Mouse (Mus musculus) intestine, postnatal 0 days (tissue): ENCODE results near the gene Cox10. TPM values are rescaled to one million over a fixed set of nuclear protein-coding genes. Genes with fewer than 3 reads are reported as not detected.

Experiments
- ATAC-seq: fragments of 200-750 bp; cut with Nextera tagmentation; 2 replicates; pipeline ENCODE4 v1.8.0; 2017; ENCODE audit warnings: mild to moderate bottlenecking, moderate TSS enrichment, moderate library complexity
- H3K27ac ChIP-seq: fragments of 300-500 bp; sonication (generic); 2 replicates; pipeline ENCODE4 v1.5.1; 2014; ENCODE audit warnings: mild to moderate bottlenecking, low read depth, low read length, moderate library complexity
- H3K27me3 ChIP-seq: fragments of 300-500 bp; sonication (generic); replicated peaks from 2 replicates; pipeline ENCODE4 v1.6.1; 2014; ENCODE audit warnings: low read length, mixed read lengths; ENCODE audit not compliant: control insufficient read depth, insufficient read depth
- H3K36me3 ChIP-seq: fragments of 300-500 bp; sonication (generic); 2 replicates; pipeline ENCODE4 v1.6.1; 2014; ENCODE audit warnings: mild to moderate bottlenecking, moderate library complexity; ENCODE audit not compliant: control insufficient read depth, insufficient read depth
- H3K4me1 ChIP-seq: fragments of 300-500 bp; sonication (generic); replicated peaks from 2 replicates; pipeline ENCODE4 v1.6.1; 2014; ENCODE audit warnings: antibody characterized with exemption, low read length, mixed read lengths; ENCODE audit not compliant: control insufficient read depth, insufficient read depth
- H3K4me2 ChIP-seq: fragments of 300-500 bp; sonication (generic); replicated peaks from 2 replicates; pipeline ENCODE4 v1.6.1; 2014; ENCODE audit warnings: low read depth, mild to moderate bottlenecking, moderate library complexity
- H3K4me3 ChIP-seq: fragments of 300-500 bp; sonication (generic); 2 replicates; pipeline ENCODE4 v1.5.1; 2014; ENCODE audit warnings: low read depth, low read length
- H3K9ac ChIP-seq: fragments of 300-500 bp; sonication (generic); 2 replicates; pipeline ENCODE4 v1.6.1; 2014; ENCODE audit warnings: mild to moderate bottlenecking, low read depth, low read length
- H3K9me3 ChIP-seq: fragments of 300-500 bp; sonication (generic); 2 replicates; pipeline ENCODE4 v1.6.1; 2016; ENCODE audit warnings: mixed run types; ENCODE audit not compliant: control insufficient read depth
- CTCF ChIP-seq: sonication (generic); IDR thresholded peaks from 2 replicates; pipeline ENCODE4 v1.5.1; 2016; ENCODE audit warnings: low read depth, mild to moderate bottlenecking, control low read depth, antibody characterized with exemption, moderate library complexity
- WGBS: fragments of 180-500 bp; shearing (Covaris S2); extraction: QIAGEN DNeasy Blood & Tissue Kit; methylation state at CpG from one replicate; pipeline ENCODE4 v1.1.7; 2014; 5-methylcytosine and 5-hydroxymethylcytosine counted together
- polyA plus RNA-seq: library from polyadenylated mRNA; unstranded; fragments of >200 nt; fragmentation: Nextera tagmentation; extraction: Ambion mirVana; gene quantifications from 2 replicates; pipeline ENCODE4 v1.2.1, GENCODE M21; 2015

Cox10 gene
- polyA plus RNA-seq, 1 experiment from 2014 or later, result 21.4 TPM

DNA sequence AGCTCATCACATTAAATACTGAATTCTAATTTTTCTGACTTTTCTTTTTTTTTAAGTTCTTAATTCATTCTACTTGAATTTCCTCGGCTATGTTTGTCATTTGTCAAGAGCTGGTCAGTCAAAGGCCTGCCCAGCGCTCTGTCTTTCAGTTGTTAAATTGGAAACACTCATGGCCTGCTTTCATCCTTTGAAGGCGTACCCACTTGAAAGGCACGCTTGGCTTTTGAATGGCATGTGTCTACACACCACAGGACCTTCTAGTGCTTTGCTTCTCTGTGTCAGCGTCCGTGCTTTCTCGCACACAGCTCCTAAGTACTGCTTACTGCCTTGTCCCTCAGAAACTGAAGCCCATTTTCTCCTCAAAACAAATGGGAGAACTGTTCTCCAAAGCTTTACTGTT, 38.0 kb downstream of the Cox10 start:
- no peak overlapping the region for H3K4me2 ChIP-seq
- no peaks in the 10 kb centered on the region for H3K9me3 ChIP-seq
- ATAC-seq, result no peak
- no peak overlapping the region for H3K27ac ChIP-seq
- H3K36me3 ChIP-seq, result peaks cover 9% of the 10 kb centered on the region; the same call in 1 of the 2 replicates
- H3K4me1 ChIP-seq, result no peaks in the 10 kb centered on the region
- no peak overlapping the region for H3K4me3 ChIP-seq
- TF ChIP-seq CTCF, result no peak
- H3K27me3 ChIP-seq, result no peaks in the 10 kb centered on the region
- no peak overlapping the region for H3K9ac ChIP-seq
- WGBS, result 91% methylated on average over 7 of the region's 7 CpGs

- no peaks in the 10 kb centered on the region for H3K4me1 ChIP-seq
- H3K9ac ChIP-seq, result no peak overlapping the region
- no peak overlapping the region for H3K4me2 ChIP-seq
- 23% methylated on average over 1 of the region's 1 CpGs for WGBS
- TF ChIP-seq CTCF, result no peak
- no peak overlapping the region for H3K4me3 ChIP-seq
- H3K27ac ChIP-seq, result no peak overlapping the region
- H3K9me3 ChIP-seq, result no peaks in the 10 kb centered on the region
- H3K27me3 ChIP-seq, result no peaks in the 10 kb centered on the region
- peaks cover 6% of the 10 kb centered on the region; the same call in 1 of the 2 replicates for H3K36me3 ChIP-seq
- ATAC-seq, result no peak
Observed at GRCm38 (mm10) chr11:64039600-64039999, 39.7 kb downstream of the Cox10 start.

GRCm38 (mm10) chr11:64037471-64038125, 41.7 kb downstream of the Cox10 start:
- Histone ChIP-seq H3K27me3 (no peaks in the 10 kb centered on the region), H3K9ac (no peak overlapping the region), H3K9me3 (no peaks in the 10 kb centered on the region), H3K4me2 (no peak overlapping the region), H3K36me3 (peaks cover 3% of the 10 kb centered on the region; the same call in 1 of the 2 replicates), H3K4me1 (no peaks in the 10 kb centered on the region), H3K27ac (no peak overlapping the region), H3K4me3 (no peak overlapping the region)
- WGBS, result 75% methylated on average over 15 of the region's 15 CpGs
- ATAC-seq, result no peak
- no peak for TF ChIP-seq CTCF

DNA sequence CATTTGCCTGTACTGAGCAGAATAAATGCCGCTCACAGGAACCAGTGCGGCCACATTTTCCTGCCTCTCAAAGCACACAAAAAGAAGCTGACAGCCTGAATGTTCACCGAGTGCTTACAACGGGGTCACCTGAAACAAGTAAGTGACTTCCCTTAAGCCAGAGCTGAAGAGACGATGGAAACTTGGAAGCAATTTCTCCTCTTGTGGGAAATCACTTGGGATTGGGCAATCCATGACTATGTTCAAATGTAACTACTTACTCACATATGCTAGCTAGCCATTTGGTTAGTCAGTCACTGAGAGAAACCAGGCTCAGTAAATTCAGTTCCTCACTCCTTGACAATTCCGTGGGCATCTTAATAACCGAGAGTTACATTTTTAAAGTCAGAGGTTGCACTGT, 43.0 kb downstream of the Cox10 start:
- no peak overlapping the region for H3K4me2 ChIP-seq
- no peak overlapping the region for H3K27ac ChIP-seq
- H3K4me3 ChIP-seq, result no peak overlapping the region
- no peaks in the 10 kb centered on the region for H3K4me1 ChIP-seq
- no peak for TF ChIP-seq CTCF
- no peaks in the 10 kb centered on the region for H3K36me3 ChIP-seq
- H3K9ac ChIP-seq, result no peak overlapping the region
- 63% methylated on average over 7 of the region's 7 CpGs for WGBS
- no peaks in the 10 kb centered on the region for H3K27me3 ChIP-seq
- no peaks in the 10 kb centered on the region for H3K9me3 ChIP-seq
- no peak for ATAC-seq

- no peaks in the 10 kb centered on the region for H3K27me3 ChIP-seq
- no peak overlapping the region for H3K9ac ChIP-seq
- H3K36me3 ChIP-seq, result no peaks in the 10 kb centered on the region
- no peak overlapping the region for H3K27ac ChIP-seq
- WGBS, result 89% methylated on average over 4 of the region's 4 CpGs
- H3K4me2 ChIP-seq, result no peak overlapping the region
- TF ChIP-seq CTCF, result no peak
- H3K9me3 ChIP-seq, result no peaks in the 10 kb centered on the region
- no peak overlapping the region for H3K4me3 ChIP-seq
- no peak for ATAC-seq
- H3K4me1 ChIP-seq, result no peaks in the 10 kb centered on the region
Observed at GRCm38 (mm10) chr11:64035709-64036108, 43.6 kb downstream of the Cox10 start.

- H3K4me1 ChIP-seq, result no peaks in the 10 kb centered on the region
- H3K9me3 ChIP-seq, result no peaks in the 10 kb centered on the region
- H3K36me3 ChIP-seq, result peaks cover 5% of the 10 kb centered on the region; the same call in 1 of the 2 replicates
- H3K4me2 ChIP-seq, result no peak overlapping the region
- 68% methylated on average over 5 of the region's 5 CpGs for WGBS
- no peak overlapping the region for H3K4me3 ChIP-seq
- no peak for TF ChIP-seq CTCF
- H3K27ac ChIP-seq, result no peak overlapping the region
- no peak overlapping the region for H3K9ac ChIP-seq
- ATAC-seq, result no peak
- H3K27me3 ChIP-seq, result no peaks in the 10 kb centered on the region
Observed at GRCm38 (mm10) chr11:64034686-64035085, 44.6 kb downstream of the Cox10 start.
